Mouse (Mus musculus): ENCODE results near the gene Pdlim5. TPM values are rescaled to one million over a fixed set of nuclear protein-coding genes. Genes with fewer than 3 reads are reported as not detected.

Gene Pdlim5
- polyA plus RNA-seq, 1 experiment from 2014 or later: 28.9 TPM

DNA sequence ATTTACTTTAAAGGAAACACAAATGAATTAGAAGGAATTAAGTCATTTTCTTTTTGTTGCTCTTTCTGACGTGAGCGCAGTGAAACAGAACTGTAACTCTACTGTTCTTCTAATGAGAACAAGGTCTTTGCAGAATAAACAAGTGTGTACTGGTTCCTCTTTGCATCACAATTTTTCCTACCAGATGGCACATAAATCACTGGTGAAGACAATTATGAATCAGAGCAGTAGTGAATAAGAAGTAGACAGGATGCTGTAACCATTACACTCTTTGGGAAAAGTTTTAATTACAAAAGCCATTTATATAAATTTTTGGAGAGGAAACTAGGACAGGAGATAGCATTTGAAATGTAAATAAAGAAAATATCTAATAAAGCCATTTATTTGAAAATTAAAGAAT is 51.7 kb downstream of the Pdlim5 start:
- no peak overlapping the region for H3K27ac ChIP-seq (replicated peaks)
- H3K36me3 ChIP-seq (ENCODE audit: control insufficient read depth, insufficient read depth, low read length): peaks cover 5% of the 10 kb centered on the region; the same call in 1 of the 2 replicates
- WGBS: 78% methylated on average over 2 of the region's 2 CpGs
- no peak overlapping the region for H3K9ac ChIP-seq (ENCODE audit: low read length)
- H3K9me3 ChIP-seq (ENCODE audit: control insufficient read depth, low read length): 0 out of 2 replicates have a peak, but pooled peaks cover 3% of the 10 kb centered on the region
- no peaks in the 10 kb centered on the region for H3K27me3 ChIP-seq (ENCODE audit: control insufficient read depth, insufficient read depth, low read length)
- no peak for DNase-seq (ENCODE audit: low spot score)
- no peak for ATAC-seq (ENCODE audit: low FRiP score, low TSS enrichment)
- H3K4me2 ChIP-seq (replicated peaks; ENCODE audit: low read depth): no peak overlapping the region
- H3K4me3 ChIP-seq (ENCODE audit: low read depth, low read length): no peak overlapping the region
- TF ChIP-seq CTCF (IDR thresholded peaks at IDR 0.05; ENCODE audit: low read depth) (no peak), EP300 (optimal IDR thresholded peaks at IDR 0.05) (no peak)
- H3K4me1 ChIP-seq (replicated peaks; ENCODE audit: control insufficient read depth, insufficient read depth): no peaks in the 10 kb centered on the region; the same call in 1 of the 2 replicates

DNA sequence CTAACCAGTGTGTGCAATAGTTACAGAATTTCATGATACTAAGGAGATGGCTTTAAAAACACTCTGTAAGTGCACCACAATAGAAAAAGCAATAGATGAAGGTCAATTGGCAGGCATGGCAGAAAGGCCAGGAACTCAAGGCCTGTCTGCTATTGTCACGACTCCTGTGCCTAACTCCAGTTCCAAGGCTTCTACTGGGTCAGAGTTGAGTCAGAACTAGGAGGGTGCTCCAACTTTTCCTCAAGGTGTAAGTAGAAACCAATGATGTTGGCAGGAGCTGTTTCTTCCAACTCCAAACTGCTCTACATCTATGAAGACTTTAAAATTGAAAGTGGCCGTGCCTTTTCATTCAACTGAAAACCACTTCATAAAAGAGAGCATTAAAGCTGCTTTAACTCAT is 54.8 kb downstream of the Pdlim5 start:
- H3K27ac ChIP-seq (replicated peaks): peak overlapping the region; percentile 56; the same call in 1 of the 2 replicates
- no peaks in the 10 kb centered on the region; the same call in 1 of the 2 replicates for H3K4me1 ChIP-seq (replicated peaks; ENCODE audit: control insufficient read depth, insufficient read depth)
- ATAC-seq (ENCODE audit: low FRiP score, low TSS enrichment): no peak

DNA sequence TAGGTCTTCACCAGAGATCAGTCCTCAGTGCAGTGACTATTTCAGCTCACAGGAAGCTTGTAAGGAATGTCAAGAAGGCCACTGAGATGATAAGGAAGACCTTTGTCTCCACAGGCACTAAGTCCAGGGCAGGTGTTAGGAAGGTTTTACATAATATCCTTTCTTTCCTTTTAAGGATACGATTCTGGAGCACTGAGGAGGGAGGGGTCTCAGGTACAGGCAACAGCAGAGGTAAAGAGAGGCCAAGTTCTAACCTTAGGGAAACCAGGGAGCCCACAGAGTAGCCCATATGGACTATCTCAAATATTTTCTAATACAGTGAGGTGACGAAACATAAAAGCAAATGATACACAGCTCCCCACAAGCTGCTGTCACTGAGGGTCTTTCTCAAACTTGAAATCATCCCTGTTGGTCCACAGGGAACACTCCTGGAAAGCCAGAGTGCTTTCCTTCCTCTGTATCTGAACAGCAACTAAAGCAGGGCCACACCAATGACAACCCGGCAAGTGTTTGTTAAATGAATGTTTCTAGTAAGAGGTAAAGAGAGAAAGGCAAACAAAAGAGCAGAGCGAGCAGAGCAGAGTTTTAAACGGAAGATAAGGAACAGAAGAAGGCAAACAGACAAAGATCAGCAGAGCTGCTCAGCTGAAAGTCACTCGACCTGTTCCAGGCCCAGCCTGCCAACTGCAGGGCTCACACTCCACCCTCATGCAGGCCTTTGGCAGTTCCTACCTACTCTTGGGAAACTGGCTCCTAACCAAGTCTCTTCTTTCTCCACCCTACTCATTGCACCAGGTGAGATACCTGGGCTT is 55.9 kb downstream of the Pdlim5 start:
- 30% methylated on average over 6 of the region's 6 CpGs for WGBS
- peak overlapping the region; percentile 6; the same call in 1 of the 2 replicates for H3K4me2 ChIP-seq (replicated peaks; ENCODE audit: low read depth)
- H3K27me3 ChIP-seq (ENCODE audit: control insufficient read depth, insufficient read depth, low read length): no peaks in the 10 kb centered on the region
- peak; percentile 98 for ATAC-seq (ENCODE audit: low FRiP score, low TSS enrichment)
- no peak overlapping the region for H3K9ac ChIP-seq (ENCODE audit: low read length)
- H3K36me3 ChIP-seq (ENCODE audit: control insufficient read depth, insufficient read depth, low read length): no peaks in the 10 kb centered on the region; the same call in 1 of the 2 replicates
- DNase-seq (ENCODE audit: low spot score): peak; percentile 90
- no peaks in the 10 kb centered on the region; the same call in 1 of the 2 replicates for H3K4me1 ChIP-seq (replicated peaks; ENCODE audit: control insufficient read depth, insufficient read depth)
- peak overlapping the region; percentile 63 for H3K27ac ChIP-seq (replicated peaks)
- no peak for TF ChIP-seq EP300 (optimal IDR thresholded peaks at IDR 0.05)
- H3K4me3 ChIP-seq (ENCODE audit: low read depth, low read length): no peak overlapping the region
- no peaks in the 10 kb centered on the region for H3K9me3 ChIP-seq (ENCODE audit: control insufficient read depth, low read length)

More for the DNA sequence above, 54.8 kb downstream of the Pdlim5 start:
- 59% methylated on average over 2 of the region's 2 CpGs for WGBS
- Histone ChIP-seq H3K4me3 (ENCODE audit: low read depth, low read length) (no peak overlapping the region), H3K9me3 (ENCODE audit: control insufficient read depth, low read length) (no peaks in the 10 kb centered on the region), H3K4me2 (replicated peaks; ENCODE audit: low read depth) (no peak overlapping the region), H3K9ac (ENCODE audit: low read length) (no peak overlapping the region), H3K27me3 (ENCODE audit: control insufficient read depth, insufficient read depth, low read length) (no peaks in the 10 kb centered on the region), H3K36me3 (ENCODE audit: control insufficient read depth, insufficient read depth, low read length) (no peaks in the 10 kb centered on the region; the same call in 1 of the 2 replicates)
- no peak for DNase-seq (ENCODE audit: low spot score)
- TF ChIP-seq CTCF (IDR thresholded peaks at IDR 0.05; ENCODE audit: low read depth) (no peak), EP300 (optimal IDR thresholded peaks at IDR 0.05) (no peak)

DNA sequence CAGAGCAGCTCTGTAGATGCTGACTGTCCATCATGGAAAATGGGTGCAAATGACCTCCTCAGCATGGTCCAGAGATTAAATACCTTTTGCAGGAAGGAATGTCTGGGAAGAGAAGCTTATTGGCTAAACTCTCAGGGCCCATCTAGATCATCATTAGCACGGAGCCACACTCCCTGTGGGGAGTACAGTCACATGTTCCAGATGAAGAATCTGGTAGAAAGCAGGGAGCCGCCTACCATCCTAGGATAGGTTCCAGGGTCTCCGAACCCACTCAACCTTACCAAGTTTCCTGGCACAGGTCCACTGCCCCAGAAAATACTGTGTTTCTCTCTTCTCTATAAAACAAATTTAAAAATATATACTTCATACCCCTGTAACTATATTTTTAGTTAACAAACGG is 57.4 kb downstream of the Pdlim5 start:
- no peak overlapping the region for H3K4me2 ChIP-seq (replicated peaks; ENCODE audit: low read depth)
- no peak overlapping the region for H3K4me3 ChIP-seq (ENCODE audit: low read depth, low read length)
- no peaks in the 10 kb centered on the region; the same call in 1 of the 2 replicates for H3K4me1 ChIP-seq (replicated peaks; ENCODE audit: control insufficient read depth, insufficient read depth)
- TF ChIP-seq CTCF (IDR thresholded peaks at IDR 0.05; ENCODE audit: low read depth) (no peak), EP300 (optimal IDR thresholded peaks at IDR 0.05) (no peak)
- H3K9ac ChIP-seq (ENCODE audit: low read length): no peak overlapping the region
- no peak for ATAC-seq (ENCODE audit: low FRiP score, low TSS enrichment)
- 0 out of 2 replicates have a peak overlapping the region, but pooled peaks have one; percentile 13 for H3K27ac ChIP-seq (replicated peaks)
- no peaks in the 10 kb centered on the region for H3K27me3 ChIP-seq (ENCODE audit: control insufficient read depth, insufficient read depth, low read length)
- H3K9me3 ChIP-seq (ENCODE audit: control insufficient read depth, low read length): no peaks in the 10 kb centered on the region
- no peak for DNase-seq (ENCODE audit: low spot score)
- no peaks in the 10 kb centered on the region; the same call in 1 of the 2 replicates for H3K36me3 ChIP-seq (ENCODE audit: control insufficient read depth, insufficient read depth, low read length)
- 71% methylated on average over 4 of the region's 4 CpGs for WGBS

DNA sequence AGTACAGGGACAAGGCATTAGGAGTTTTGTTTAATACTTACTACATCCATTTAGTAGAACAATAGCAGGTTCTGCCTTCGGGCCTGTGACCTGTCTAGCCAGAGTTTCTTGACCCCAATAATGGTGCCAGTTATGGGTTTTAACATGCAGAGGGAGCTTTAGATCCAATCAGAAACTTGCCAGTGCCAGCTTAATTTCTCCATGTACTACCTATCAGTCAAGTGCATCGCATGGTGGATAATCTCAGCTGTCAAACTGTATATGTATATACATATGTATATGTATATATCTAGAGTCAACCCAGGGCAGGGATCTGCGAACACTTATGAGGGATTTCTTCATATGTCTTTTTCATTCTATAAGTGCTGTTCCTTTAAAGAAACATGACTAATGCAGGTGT is 61.0 kb downstream of the Pdlim5 start:
- DNase-seq (ENCODE audit: low spot score) (no peak), ATAC-seq (ENCODE audit: low FRiP score, low TSS enrichment) (no peak)
- H3K36me3 ChIP-seq (ENCODE audit: control insufficient read depth, insufficient read depth, low read length): no peaks in the 10 kb centered on the region; the same call in 1 of the 2 replicates
- H3K9ac ChIP-seq (ENCODE audit: low read length): no peak overlapping the region
- H3K27me3 ChIP-seq (ENCODE audit: control insufficient read depth, insufficient read depth, low read length): no peaks in the 10 kb centered on the region
- H3K27ac ChIP-seq (replicated peaks): no peak overlapping the region
- H3K4me3 ChIP-seq (ENCODE audit: low read depth, low read length): no peak overlapping the region
- H3K4me2 ChIP-seq (replicated peaks; ENCODE audit: low read depth): no peak overlapping the region
- H3K9me3 ChIP-seq (ENCODE audit: control insufficient read depth, low read length): no peaks in the 10 kb centered on the region
- TF ChIP-seq EP300 (optimal IDR thresholded peaks at IDR 0.05) (no peak), CTCF (IDR thresholded peaks at IDR 0.05; ENCODE audit: low read depth) (no peak)
- no peaks in the 10 kb centered on the region; the same call in 1 of the 2 replicates for H3K4me1 ChIP-seq (replicated peaks; ENCODE audit: control insufficient read depth, insufficient read depth)
- WGBS: 63% methylated on average over 3 of the region's 3 CpGs

DNA sequence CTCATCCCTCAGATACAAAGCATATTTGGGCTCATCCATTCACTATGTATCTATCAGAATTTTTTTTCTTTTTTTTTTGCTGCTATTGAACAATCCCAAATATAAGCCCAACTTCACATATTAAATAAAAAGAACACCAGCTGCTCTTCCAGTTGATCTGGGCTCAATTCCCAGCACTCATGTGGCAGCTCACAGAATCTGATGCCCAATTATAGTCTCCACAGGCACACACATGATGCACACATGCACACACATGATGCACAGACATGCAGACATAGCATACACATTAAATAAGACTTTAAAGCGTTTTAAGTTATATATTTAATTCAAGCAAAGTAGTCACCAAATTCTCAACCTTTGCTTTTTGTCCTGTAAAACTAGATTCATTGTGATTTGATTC is 62.0 kb downstream of the Pdlim5 start:
- no peak overlapping the region for H3K9ac ChIP-seq (ENCODE audit: low read length)
- H3K4me1 ChIP-seq (replicated peaks; ENCODE audit: control insufficient read depth, insufficient read depth): no peaks in the 10 kb centered on the region; the same call in 1 of the 2 replicates
- H3K4me2 ChIP-seq (replicated peaks; ENCODE audit: low read depth): no peak overlapping the region
- H3K27me3 ChIP-seq (ENCODE audit: control insufficient read depth, insufficient read depth, low read length): no peaks in the 10 kb centered on the region
- DNase-seq (ENCODE audit: low spot score) (no peak), ATAC-seq (ENCODE audit: low FRiP score, low TSS enrichment) (no peak)
- H3K9me3 ChIP-seq (ENCODE audit: control insufficient read depth, low read length): no peaks in the 10 kb centered on the region
- WGBS: 95% methylated on average over 1 of the region's 1 CpGs
- TF ChIP-seq CTCF (IDR thresholded peaks at IDR 0.05; ENCODE audit: low read depth): no peak
- TF ChIP-seq EP300 (optimal IDR thresholded peaks at IDR 0.05): no peak
- no peak overlapping the region for H3K4me3 ChIP-seq (ENCODE audit: low read depth, low read length)
- H3K27ac ChIP-seq (replicated peaks): no peak overlapping the region
- H3K36me3 ChIP-seq (ENCODE audit: control insufficient read depth, insufficient read depth, low read length): no peaks in the 10 kb centered on the region

Data from stomach, postnatal 0 days (tissue).